9 mouse cellular contexts compared by ENCODE assay signal in the genomic region with DNA sequence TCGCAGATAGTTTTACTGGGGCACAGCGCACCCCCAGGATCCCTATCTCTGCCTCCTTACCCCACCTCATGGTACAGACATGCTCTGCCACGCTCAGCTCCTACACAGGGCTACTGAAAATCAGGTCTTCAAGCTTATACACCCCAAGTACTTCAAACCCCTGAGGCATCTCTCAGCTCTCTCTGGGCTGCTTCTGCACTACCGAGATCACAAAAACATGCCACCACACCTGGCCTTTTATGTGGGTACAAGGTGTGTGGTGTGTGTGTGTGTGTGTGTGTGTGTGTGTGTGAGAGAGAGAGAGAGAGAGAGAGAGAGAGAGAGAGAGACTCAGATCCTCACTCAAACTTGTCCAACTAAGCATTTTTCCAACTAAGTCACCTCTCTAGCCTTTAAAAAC. TPM values are rescaled to one million over a fixed set of nuclear protein-coding genes. Genes with fewer than 3 reads are reported as not detected.
"Had no signal": no experiment of that assay in that cellular context is flagged by ENCODE, and none has a peak within 500 bp of the region (broad histone marks: within the 10 kb centered on the region; RNA-seq: fewer than 3 reads in every experiment).

No protein-coding gene starts in this region.

- DNase-seq: kidney, adult 8-10 months; kidney, postnatal 10 days; kidney, postnatal 4 days; left cerebral cortex, postnatal 4 days; lung, adult 18-20 months; lung, postnatal 36 days; midbrain, embryonic 14.5 days had no signal

RNA-seq across cellular contexts. Expression of a gene that starts 59.6 kb away (rescaled TPM):
- total RNA-seq: liver, adult 2 months; neutrophil, adult 5-6 weeks had no signal
